Mouse (Mus musculus): ENCODE results near the gene Tmed9.
"Not testable (repeated sequence)": the region's sequence is repeated elsewhere in the genome, so short reads cannot be mapped to it uniquely, and the experiment has no call there.

Gene Tmed9

DNA sequence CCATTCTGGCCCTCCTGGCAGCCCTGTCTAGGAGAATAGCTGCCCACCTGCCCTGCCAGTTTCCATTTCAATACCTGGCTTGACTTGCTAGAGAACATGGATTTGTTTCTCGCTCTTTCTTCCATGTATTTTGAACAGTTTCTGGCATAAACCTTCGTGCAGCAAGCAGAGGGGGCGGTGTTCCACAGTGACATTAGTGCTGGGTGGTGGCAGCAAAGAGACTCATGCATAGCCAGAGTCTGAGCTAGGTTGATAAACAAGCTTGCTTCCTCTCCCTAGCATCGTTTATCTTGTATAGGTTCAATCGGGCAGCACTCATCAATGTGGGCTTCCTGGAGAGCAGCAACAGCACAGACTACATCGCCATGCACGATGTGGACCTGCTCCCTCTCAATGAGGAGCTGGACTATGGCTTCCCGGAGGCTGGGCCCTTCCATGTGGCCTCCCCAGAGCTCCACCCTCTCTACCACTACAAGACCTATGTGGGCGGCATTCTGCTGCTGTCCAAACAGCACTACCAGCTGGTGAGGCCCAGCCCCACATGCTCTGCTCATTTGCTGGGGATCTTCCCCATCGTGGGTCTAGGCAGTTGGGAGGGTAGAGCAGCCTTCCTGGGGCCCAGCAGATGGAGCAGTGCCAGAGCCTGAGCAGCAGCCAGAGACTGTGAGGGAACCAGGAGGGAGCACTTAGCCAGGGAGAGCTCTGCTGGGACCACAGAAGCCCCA, 33.5 kb downstream of the Tmed9 start:
- no peak for DNase-seq (ENCODE audit: extremely low read depth, low read depth)

DNA sequence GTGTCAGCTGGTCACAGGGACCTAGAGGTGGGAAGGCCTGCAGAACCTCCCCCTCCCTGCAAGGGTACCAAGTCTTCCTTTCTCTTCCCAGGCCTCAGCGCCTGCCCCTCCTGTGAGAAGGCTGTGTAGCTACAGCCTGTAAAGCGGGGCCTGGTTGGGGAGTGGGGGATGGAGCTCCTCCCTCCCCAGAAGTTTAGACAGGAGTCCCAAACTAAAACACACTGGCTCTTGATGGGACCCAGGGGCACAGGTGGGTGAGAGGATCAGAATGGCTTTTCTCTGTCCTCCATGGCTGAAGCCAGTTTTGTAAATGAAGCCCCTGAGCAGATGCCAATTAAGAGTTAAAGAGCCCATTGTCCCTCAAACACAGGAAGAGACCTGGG, 34.1 kb downstream of the Tmed9 start:
- DNase-seq (ENCODE audit: extremely low read depth, low read depth), result no peak

DNA sequence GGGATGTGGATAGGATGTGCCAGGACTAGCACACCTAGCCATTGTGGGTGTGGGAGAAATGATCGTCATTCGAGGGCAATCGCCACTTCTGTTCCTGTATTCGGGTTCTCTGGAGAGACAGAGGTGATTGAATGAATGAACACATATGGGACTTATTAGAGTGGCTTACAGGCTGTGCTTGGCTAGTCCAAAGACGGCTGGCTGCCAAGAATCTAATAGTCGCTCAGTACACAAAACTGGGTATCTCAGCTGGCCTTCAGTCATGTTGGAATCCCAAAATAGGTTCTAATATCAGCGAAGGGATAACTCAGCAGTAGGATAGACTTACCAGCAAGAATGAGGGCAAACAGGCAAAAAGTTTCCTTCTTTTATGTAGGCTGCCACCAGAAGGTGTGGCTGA, 38.5 kb downstream of the Tmed9 start:
- no peak for DNase-seq (ENCODE audit: extremely low read depth, low read depth)

DNA sequence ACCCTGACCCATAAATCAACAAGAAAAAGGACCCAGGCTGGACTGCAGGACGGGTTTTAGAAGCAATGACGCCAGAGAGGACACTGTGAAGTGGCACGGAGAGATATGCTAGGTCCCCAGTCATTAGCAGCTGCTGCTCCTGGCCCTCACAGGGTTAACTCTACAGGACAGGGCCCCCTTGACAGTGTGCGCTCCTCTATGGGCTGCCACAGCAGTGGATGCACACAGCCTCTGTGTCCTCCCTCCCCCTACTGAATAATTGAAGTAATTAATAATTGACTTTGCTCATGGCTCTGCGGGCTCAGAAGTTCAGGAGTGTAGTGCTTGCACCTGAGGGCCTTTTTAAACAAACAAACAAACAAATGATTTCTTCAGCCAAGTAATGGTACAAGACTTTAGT, 39.9 kb downstream of the Tmed9 start:
- DNase-seq (ENCODE audit: extremely low read depth, low read depth), result no peak

DNA sequence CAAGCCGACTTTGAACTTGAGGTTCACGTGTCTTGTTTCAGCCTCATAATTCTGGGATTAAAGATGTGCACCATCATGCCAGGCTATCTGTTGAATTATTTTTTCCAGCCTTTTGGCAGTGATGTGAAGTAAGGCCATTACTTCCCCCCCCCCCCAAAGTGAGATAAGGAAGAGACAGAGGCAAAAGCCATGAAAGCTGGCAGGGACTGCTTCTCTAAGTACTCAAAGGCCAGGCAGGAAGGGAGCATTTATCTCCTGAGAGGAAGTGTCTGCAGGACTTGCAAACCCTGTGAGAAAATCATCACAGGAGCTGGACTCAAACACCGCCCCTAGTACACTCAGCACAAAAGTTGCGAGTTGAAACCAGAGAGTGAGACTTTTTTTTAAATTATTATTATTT, 45.8 kb downstream of the Tmed9 start:
- peak; percentile 69 for DNase-seq (ENCODE audit: extremely low read depth, low read depth)

DNA sequence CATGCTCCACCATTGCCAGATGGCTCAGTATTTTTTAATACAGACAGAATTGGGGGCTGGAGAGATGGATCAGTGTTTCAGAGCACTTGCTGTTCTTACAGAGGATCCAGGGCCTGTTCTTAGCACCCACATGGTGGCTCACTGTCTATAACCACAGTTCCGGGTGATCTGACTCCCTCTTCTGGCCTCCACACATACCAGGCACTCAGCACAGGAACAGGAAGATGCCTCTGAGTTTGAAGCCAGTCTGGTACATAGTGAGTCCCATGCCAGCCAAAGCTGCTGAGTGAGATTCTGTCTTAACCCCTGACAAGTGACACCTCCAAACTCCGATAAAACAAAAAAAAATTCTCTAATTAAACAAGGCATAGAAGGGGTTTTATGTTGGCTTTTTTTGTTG, 46.7 kb downstream of the Tmed9 start:
- no peak for DNase-seq (ENCODE audit: extremely low read depth, low read depth)

DNA sequence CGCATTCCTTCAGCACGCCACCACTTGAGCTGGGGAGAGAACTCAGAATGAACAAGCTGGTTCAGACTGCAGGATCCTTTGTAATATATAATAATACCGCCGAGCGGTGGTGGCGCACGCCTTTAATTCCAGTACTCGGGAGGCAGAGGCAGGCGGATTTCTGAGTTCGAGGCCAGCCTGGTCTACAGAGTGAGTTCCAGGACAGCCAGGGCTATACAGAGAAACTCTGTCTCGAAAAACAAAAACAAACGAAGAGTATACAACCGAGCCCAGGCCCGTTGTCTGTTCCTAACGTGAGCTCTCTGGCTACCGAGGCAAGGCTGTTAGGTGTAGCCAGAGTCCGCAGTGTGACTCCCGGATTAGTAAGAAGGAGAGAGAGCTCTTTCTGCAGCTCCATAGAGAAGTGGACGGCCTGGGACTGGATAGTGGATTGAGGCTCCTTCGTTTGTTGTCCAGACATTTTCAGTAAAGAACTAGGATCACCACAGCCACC, 48.7 kb downstream of the Tmed9 start:
- DNase-seq (ENCODE audit: extremely low read depth, low read depth), result not testable (repeated sequence)

DNA sequence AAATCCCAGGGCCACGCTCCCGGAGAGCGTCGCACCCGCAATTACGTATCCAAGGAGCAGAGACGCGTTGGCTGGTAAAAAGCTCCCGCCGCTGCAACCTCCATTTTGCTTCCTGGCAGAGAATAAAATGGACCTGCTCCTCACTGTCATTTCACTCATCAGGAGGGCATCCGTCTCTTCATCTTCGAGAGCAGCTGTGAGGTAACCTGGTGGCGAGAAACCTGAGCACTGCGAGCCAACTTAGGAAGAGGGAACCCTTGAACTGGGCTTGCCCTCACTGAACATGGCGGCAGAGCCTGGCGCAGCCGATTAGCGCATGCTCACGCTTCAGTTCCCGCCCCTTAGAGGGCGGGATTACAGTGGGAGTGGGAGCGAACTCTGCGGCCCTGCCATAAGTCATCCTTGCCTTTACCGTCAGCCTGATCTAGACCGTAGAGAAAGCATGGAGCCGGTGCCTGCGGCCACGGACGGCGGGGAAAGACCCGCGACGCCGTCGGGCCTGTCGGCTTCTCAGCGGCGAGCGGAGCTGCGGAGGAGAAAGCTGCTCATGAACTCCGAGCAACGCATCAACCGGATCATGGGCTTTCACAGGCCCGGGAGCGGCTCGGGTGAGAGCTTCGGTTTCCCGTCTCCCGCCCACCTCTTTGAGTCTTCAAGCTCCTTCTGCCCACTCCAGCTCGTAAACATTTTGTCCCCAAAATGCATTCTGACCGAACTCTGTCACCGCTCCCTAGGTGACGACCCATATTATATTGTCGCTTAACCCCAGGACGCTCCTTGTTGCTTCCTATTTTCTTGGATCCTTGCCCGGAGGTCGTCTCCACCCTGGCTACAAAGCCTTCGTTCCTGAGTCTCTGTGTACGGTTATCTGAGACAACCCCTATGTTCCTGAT, 49.4 kb downstream of the Tmed9 start, which contains the start of gene Caml:
TSS of gene Caml (plus strand) at position 357 of the 893 bp plus-strand sequence.
- DNase-seq (ENCODE audit: extremely low read depth, low read depth), result peak; percentile 90

DNA sequence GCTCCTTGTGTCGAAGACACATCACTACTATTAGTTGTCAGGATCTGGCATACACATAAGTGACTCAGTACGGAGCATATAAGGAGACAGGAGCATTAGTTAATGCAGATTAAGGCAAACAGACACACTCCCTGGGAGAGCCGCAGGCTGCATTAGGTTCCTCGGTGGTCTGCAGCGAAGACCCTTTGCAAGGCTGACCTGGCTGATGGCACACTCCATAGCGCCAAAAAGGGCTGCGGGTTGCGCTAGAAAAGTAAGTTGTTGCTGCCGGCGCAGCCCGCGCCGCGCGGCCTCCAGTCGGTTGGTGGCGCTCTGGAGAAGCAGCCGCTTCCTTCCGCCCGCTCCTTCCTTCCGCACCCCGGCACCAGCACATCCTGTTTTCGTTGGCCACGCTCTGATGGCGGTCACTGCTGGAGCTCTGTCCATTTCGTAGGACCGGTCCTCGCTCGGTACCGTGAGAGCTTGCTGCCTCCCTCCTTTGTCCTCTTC, 61.2 kb downstream of the Tmed9 start, which contains the start of gene Ddx46:
TSS of gene Ddx46 (plus strand) at position 389 of the 489 bp plus-strand sequence.
- DNase-seq (ENCODE audit: extremely low read depth, low read depth), result peak; percentile 83

DNA sequence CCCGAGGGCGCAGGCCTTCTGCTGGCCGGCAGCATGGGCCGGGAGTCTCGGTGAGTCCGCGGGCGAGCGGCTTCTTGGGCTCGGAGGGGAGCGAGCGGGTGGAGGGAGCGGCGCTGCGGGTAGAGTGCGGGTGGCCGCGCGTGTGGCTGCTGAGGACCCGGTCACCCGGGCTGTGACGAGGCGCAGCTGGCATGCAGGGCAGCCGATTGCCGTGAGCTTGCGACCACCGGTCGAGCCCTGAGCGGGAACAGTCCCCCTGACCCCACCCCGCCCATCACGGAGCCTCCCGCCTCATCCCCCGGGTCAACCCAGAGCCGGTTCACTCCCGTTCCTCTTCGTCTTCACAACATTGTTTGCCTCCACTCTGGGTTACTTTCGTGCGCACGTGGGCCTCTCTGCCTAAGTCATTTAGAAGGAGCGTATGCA, 61.6 kb downstream of the Tmed9 start:
- no peak for DNase-seq (ENCODE audit: extremely low read depth, low read depth)

DNA sequence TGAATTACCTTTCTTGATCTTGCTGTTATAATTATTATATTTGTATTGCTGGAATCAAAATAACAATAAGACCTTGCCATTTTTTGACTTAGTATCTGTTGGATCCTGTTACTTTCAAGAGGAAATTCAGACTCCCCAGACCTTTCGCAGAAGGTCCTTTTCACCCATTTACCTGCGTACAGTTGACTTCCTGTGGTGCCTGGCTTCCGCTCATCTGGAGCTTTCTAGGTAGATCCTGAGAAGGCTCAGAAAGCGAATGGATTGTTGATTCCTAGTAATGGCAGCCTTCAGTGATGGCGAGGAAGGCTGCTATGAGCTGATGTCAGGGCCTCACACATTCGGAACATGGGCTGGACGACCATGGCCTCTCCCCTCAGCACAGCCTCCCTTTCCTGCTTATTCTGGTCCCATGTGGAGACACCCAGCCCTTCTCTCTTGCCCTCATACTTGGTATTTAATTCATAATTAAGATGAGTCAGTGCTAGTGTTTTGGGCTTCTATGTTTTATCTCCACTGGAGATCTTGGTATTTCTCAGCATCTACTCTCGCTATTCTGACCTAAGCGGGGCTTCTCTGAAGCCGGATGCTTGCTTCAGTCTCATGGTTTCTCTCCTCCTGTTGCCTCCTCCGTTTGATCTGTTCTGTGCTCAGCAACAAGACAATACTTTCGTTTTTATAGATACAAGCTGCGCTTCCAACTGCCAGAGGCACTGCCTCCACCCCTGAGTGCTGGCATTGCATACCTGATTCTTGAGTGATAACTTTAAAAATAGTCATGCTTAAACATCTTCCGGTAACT, 62.9 kb downstream of the Tmed9 start:
- no peak for DNase-seq (ENCODE audit: extremely low read depth, low read depth)

DNA sequence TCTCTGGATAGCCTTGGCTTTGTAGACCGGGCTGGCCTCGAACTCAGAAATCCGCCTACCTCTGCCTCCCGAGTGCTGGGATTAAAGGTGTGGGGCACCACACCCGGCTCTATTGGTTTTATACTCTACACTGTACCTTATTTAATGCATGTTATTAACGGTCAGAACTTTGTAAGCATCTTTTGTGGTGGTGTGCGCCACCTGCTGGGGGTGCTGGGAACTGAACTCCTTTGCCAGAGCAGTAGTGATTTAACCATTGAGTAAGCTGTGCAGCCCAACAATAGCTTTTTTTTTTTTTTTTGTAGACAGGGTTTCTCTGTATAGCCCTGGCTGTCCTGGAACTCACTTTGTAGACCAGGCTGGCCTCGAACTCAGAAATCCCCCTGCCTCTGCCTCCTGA, 66.9 kb downstream of the Tmed9 start:
- peak; percentile 62 for DNase-seq (ENCODE audit: extremely low read depth, low read depth)

DNA sequence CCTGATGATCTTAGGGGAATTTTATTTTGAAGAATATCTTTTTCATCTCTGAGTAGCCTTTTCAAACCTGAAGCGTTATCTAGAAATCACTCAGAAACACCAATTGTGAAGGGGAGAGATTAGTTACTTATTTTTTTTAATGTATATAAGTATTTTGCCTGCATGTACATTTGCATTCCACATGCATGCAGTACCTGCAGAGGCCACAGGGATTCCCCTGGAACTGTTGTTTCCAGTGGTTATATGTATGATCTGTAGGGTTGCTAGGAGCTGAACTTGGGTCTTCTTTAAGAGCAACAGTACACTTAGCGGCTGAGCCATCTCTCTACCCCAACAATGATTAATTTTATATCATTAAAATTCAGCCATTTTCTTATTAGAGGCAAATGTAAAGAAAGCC, 71.0 kb downstream of the Tmed9 start:
- DNase-seq (ENCODE audit: extremely low read depth, low read depth), result peak; percentile 32
